Mouse (Mus musculus): ENCODE results near the gene Agbl4. TPM values are rescaled to one million over a fixed set of nuclear protein-coding genes. Genes with fewer than 3 reads are reported as not detected.

Agbl4 gene
- polyA plus RNA-seq, 1 experiment from 2014 or later: 1.5 TPM

DNA sequence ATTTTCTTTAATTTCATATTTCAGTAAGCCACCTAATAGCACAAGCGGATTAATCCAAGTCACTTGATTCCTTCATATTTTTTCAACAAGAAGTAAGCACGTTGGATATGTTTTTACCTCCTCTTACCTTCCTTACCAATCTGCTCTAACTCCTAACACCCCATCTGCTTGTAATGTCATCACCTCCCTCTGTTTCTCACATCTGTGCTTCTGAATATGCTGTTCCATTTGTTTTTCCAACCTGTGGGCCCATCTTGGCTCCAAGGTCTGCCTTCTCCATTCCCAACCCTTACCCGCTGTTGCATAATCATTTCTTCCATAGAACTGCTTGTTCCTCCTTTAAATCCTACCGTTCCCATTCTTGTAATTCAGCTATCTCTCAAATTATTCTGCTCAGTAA is 884.4 kb downstream of the Agbl4 start:
- no peaks in the 10 kb centered on the region for H3K4me1 ChIP-seq (replicated peaks)
- no peak overlapping the region for H3K27ac ChIP-seq
- no peaks in the 10 kb centered on the region for H3K36me3 ChIP-seq
- 80% methylated on average over 4 of the region's 4 CpGs for WGBS
- H3K4me2 ChIP-seq: no peak overlapping the region
- H3K9ac ChIP-seq: no peak overlapping the region
- H3K27me3 ChIP-seq: no peaks in the 10 kb centered on the region
- no peaks in the 10 kb centered on the region for H3K9me3 ChIP-seq (replicated peaks)
- ATAC-seq (replicated peaks; ENCODE audit: insufficient number of reproducible peaks, insufficient read depth, low FRiP score, low read depth): no peak
- H3K4me3 ChIP-seq: no peak overlapping the region

DNA sequence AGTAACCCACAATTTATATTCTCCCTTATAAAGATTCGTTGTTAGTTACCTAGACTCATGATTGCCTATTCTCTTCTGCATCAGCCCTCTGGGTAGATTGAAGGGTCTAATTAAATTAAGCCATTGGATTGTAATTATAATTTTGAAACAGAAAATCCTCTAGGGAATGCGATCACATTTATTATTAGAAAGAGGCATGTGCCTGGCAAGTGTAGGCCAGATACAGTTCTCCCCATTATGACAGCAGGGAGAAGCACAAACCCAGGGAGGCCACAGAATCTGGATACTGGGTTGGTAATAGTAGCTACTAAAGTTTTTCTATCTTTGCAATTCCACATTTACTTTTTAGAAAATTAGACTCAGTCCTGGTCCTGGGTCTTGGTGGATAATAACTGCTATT is 887.2 kb downstream of the Agbl4 start:
- WGBS: 82% methylated on average over 2 of the region's 2 CpGs

DNA sequence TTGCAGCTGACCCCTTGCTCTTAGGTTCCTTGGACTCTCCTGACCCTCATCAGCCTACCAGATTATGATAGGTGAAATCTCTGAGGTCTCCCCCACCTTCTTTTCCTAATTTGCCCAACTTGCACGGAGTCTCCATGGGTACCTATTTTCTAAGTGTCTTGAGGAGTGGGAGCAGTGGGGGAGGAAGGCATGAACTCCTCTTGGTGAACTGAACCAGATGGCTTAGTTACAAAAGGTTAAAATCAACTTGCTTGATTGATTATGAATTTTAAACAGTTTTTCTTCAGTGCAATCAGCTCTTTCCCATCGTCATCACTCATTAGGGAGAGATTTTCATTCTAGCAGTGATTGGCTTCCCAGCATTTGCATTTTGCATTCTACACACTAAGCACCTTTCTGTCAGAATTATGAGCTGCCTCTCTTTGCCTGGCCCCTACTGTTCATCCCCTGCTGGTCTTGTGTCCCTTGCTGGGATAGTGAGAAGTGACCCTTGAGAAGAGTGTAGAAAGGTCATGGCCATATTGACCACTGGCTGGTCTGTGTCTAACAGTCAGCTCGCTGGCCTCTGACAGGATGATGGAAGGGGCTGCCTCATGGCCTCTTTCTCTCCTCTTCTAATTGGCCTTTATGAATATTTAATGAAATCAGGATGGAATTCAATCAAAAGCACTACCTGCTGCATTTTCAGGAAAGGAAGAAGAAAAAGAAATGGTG is 897.2 kb downstream of the Agbl4 start:
- no peak for ATAC-seq (replicated peaks; ENCODE audit: insufficient number of reproducible peaks, insufficient read depth, low FRiP score, low read depth)
- Histone ChIP-seq H3K4me2 (no peak overlapping the region), H3K4me3 (no peak overlapping the region), H3K9me3 (replicated peaks) (no peaks in the 10 kb centered on the region), H3K27me3 (no peaks in the 10 kb centered on the region), H3K36me3 (no peaks in the 10 kb centered on the region), H3K27ac (no peak overlapping the region), H3K9ac (no peak overlapping the region), H3K4me1 (replicated peaks) (no peaks in the 10 kb centered on the region)
- 74% methylated on average over 3 of the region's 3 CpGs for WGBS

More for the DNA sequence above, 887.2 kb downstream of the Agbl4 start:
- Histone ChIP-seq H3K4me2 (no peak overlapping the region), H3K9ac (no peak overlapping the region), H3K4me1 (replicated peaks) (no peaks in the 10 kb centered on the region), H3K36me3 (no peaks in the 10 kb centered on the region), H3K27ac (no peak overlapping the region), H3K9me3 (replicated peaks) (no peaks in the 10 kb centered on the region), H3K27me3 (no peaks in the 10 kb centered on the region), H3K4me3 (no peak overlapping the region)
- ATAC-seq (replicated peaks; ENCODE audit: insufficient number of reproducible peaks, insufficient read depth, low FRiP score, low read depth): no peak

DNA sequence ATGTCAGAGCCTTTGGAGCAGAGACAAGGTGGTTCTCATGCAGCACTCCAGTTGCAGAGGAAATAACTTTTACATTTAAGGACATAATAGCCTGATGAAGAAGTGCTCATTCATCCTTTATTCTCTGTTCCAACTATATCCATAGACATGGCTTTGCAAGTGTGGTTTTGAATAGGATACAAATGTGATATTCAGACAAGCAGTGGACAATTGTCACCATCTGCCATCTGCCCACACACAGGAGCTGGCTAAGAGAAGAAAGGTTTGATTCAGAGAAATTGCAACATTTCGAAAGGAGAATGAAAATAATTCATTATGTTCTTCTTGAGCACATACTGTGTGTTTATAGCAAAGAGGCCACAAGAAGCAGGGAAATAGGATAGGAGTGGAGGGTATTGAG is 909.1 kb downstream of the Agbl4 start:
- Histone ChIP-seq H3K27ac (no peak overlapping the region), H3K4me1 (replicated peaks) (no peaks in the 10 kb centered on the region), H3K9ac (no peak overlapping the region), H3K36me3 (no peaks in the 10 kb centered on the region), H3K4me2 (no peak overlapping the region), H3K4me3 (no peak overlapping the region), H3K27me3 (no peaks in the 10 kb centered on the region), H3K9me3 (replicated peaks) (no peaks in the 10 kb centered on the region)
- 68% methylated on average over 1 of the region's 1 CpGs for WGBS
- ATAC-seq (replicated peaks; ENCODE audit: insufficient number of reproducible peaks, insufficient read depth, low FRiP score, low read depth): no peak

DNA sequence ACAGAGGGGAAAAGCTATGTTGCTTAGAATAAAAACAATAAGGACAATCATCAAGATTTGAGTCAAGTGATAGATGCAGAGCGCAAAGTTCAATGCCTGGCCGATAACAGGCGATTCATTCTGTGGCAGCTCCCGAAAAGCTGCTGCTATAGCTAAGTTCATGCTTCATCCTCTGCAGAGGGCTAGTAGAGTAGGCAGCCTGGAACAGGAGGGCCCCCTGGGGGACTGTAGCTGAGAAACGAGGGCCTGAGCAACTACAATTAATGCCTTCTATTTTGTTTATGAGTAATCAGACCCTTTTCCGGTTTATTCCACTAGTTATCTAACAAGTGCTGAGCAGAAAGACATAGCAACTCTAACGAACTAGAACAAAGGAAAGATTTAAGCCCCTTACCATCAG is 909.7 kb downstream of the Agbl4 start:
- no peaks in the 10 kb centered on the region for H3K27me3 ChIP-seq
- no peaks in the 10 kb centered on the region for H3K36me3 ChIP-seq
- no peaks in the 10 kb centered on the region for H3K9me3 ChIP-seq (replicated peaks)
- H3K4me3 ChIP-seq: no peak overlapping the region
- no peak overlapping the region for H3K9ac ChIP-seq
- H3K4me1 ChIP-seq (replicated peaks): no peaks in the 10 kb centered on the region
- H3K27ac ChIP-seq: no peak overlapping the region
- H3K4me2 ChIP-seq: no peak overlapping the region
- 59% methylated on average over 7 of the region's 7 CpGs for WGBS
- ATAC-seq (replicated peaks; ENCODE audit: insufficient number of reproducible peaks, insufficient read depth, low FRiP score, low read depth): no peak

DNA sequence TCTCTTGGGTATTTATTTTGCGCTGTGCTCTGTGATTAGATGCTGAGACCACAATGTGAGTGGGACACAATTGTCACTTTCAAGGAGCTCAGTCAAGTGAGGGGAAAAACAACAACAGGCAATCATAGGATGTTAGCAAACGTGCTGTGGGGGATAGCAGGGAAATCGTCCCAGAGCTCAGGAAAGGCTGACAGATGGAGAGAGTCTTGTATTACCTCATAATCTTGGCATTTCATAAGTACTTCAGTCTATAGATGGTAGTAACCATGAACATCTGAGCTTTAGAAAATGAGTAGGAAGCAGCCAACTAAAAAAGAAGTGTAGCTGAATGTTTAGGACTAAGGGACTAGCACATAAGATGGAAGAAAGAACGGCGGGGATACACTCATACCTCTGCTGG is 910.2 kb downstream of the Agbl4 start:
- ATAC-seq (replicated peaks; ENCODE audit: insufficient number of reproducible peaks, insufficient read depth, low FRiP score, low read depth): no peak
- Histone ChIP-seq H3K4me3 (no peak overlapping the region), H3K4me1 (replicated peaks) (no peaks in the 10 kb centered on the region), H3K9ac (no peak overlapping the region), H3K9me3 (replicated peaks) (no peaks in the 10 kb centered on the region), H3K27me3 (no peaks in the 10 kb centered on the region), H3K36me3 (no peaks in the 10 kb centered on the region), H3K4me2 (no peak overlapping the region), H3K27ac (no peak overlapping the region)
- 60% methylated on average over 5 of the region's 5 CpGs for WGBS

DNA sequence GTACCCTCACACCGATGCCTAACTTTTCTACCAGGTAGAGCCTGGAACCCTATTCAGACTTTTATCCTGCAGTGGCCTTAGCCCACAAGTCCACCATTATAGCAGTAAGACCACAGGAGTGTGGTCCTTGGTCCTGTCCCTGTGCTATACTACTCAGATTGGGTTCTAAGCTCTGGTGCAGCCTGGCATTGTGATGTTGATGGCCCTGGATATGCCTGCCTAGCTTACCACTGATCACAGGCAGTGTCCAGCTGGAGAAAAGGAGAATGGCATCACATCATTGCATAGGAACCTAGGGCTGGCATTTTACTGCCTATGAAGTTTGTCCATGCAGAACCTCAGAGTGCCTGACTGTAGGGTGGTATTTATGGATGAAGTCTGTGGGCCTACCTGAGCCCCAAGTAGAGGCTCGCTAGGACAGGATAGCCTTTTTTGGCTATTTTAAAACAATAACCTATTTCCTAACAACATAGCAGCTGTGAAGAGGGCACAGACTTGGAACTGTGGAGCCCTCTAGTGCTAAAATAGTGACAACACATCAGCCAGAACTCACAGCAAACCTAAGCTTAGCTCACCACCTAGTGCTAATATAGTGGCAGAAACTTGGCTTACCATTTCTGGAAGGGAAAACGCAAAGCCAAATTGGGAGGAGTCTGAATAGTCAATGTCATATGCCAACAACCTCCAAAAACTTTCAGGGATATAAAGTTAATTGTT is 911.3 kb downstream of the Agbl4 start:
- Histone ChIP-seq H3K27ac (no peak overlapping the region), H3K4me2 (no peak overlapping the region), H3K36me3 (no peaks in the 10 kb centered on the region), H3K4me1 (replicated peaks) (no peaks in the 10 kb centered on the region), H3K4me3 (no peak overlapping the region), H3K9me3 (replicated peaks) (no peaks in the 10 kb centered on the region), H3K9ac (no peak overlapping the region), H3K27me3 (no peaks in the 10 kb centered on the region)
- WGBS: 67% methylated on average over 3 of the region's 3 CpGs
- no peak for ATAC-seq (replicated peaks; ENCODE audit: insufficient number of reproducible peaks, insufficient read depth, low FRiP score, low read depth)

DNA sequence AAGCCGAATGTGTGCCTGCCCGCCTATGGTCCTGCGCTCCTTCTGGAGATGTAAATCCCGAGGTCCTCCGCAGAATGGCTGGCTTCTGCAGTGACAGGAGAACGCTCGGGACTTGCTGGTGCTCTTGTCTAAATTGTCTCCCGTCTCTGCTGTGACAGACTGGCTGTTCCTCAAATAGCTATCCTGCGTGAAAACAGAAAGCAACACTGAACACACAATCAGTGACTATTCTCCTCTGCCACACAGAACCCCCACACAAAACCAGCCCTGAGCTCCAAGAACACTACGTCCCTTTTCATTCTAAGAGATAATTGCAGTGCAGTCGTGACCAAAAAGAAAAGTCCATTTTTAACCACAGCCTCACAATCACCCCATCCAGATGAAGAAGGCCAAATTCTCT is 929.6 kb downstream of the Agbl4 start:
- Histone ChIP-seq H3K9me3 (replicated peaks) (no peaks in the 10 kb centered on the region), H3K4me2 (no peak overlapping the region), H3K36me3 (no peaks in the 10 kb centered on the region), H3K27ac (no peak overlapping the region), H3K4me1 (replicated peaks) (peaks cover 5% of the 10 kb centered on the region; the same call in 1 of the 2 replicates), H3K4me3 (no peak overlapping the region), H3K9ac (no peak overlapping the region), H3K27me3 (no peaks in the 10 kb centered on the region)
- WGBS: 51% methylated on average over 11 of the region's 11 CpGs
- ATAC-seq (replicated peaks; ENCODE audit: insufficient number of reproducible peaks, insufficient read depth, low FRiP score, low read depth): no peak

DNA sequence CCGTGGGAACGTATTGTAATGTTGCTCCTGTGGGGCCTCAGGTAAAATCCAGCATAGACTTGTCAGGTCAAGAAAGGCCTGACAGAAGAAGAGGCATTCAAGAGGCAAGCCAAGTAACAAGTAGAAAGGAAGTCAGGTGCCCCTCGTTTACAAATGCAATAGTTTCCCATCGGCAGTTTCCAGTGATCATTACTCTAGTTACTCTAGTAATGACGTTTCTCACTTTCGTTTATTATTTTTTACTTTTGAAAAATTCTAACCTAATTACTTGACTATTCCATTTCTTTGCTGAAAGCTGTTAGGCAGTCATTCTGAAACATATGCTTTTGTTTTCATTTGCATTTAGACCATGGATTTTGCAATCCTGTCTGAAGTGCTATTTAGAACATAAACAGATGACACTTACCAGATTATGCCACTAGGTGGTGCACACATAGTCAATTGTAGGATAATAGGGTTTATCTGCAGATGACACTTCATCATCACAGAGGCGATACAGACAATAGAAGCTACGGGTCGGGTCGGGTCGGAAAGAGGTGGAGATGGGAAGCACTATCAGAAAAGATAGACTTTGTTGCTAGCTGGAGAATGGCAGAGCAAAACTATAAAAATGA is 930.4 kb downstream of the Agbl4 start:
- no peak overlapping the region for H3K4me2 ChIP-seq
- H3K9ac ChIP-seq: no peak overlapping the region
- ATAC-seq (replicated peaks; ENCODE audit: insufficient number of reproducible peaks, insufficient read depth, low FRiP score, low read depth): no peak
- no peak overlapping the region for H3K27ac ChIP-seq
- no peaks in the 10 kb centered on the region for H3K9me3 ChIP-seq (replicated peaks)
- H3K4me1 ChIP-seq (replicated peaks): peaks cover 5% of the 10 kb centered on the region; the same call in 1 of the 2 replicates
- H3K4me3 ChIP-seq: no peak overlapping the region
- WGBS: 52% methylated on average over 11 of the region's 11 CpGs
- no peaks in the 10 kb centered on the region for H3K27me3 ChIP-seq
- H3K36me3 ChIP-seq: no peaks in the 10 kb centered on the region

DNA sequence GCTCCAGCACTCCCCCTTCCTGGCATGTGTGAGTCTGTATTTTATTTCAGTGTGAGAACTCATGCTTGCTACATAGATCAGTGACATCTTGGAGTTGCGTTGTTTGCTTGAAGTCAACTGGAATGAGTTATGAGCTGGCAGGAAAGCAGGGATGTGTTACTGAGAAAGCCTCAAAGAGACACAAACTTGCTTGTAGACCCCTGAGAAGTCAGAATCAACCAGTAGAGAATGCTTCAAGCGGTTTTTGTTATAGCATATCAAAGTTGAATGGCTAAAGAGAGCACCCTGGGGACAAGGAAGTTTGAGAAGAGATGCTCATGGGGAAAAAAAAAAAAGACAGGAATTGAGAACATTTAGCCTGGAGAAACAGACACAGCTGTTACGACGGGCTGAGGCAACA is 932.0 kb downstream of the Agbl4 start:
- no peak overlapping the region for H3K4me3 ChIP-seq
- H3K9ac ChIP-seq: no peak overlapping the region
- H3K27me3 ChIP-seq: no peaks in the 10 kb centered on the region
- 83% methylated on average over 4 of the region's 4 CpGs for WGBS
- ATAC-seq (replicated peaks; ENCODE audit: insufficient number of reproducible peaks, insufficient read depth, low FRiP score, low read depth): no peak
- no peaks in the 10 kb centered on the region for H3K36me3 ChIP-seq
- peaks cover 5% of the 10 kb centered on the region; the same call in 1 of the 2 replicates for H3K4me1 ChIP-seq (replicated peaks)
- no peaks in the 10 kb centered on the region for H3K9me3 ChIP-seq (replicated peaks)
- no peak overlapping the region for H3K4me2 ChIP-seq
- no peak overlapping the region for H3K27ac ChIP-seq

DNA sequence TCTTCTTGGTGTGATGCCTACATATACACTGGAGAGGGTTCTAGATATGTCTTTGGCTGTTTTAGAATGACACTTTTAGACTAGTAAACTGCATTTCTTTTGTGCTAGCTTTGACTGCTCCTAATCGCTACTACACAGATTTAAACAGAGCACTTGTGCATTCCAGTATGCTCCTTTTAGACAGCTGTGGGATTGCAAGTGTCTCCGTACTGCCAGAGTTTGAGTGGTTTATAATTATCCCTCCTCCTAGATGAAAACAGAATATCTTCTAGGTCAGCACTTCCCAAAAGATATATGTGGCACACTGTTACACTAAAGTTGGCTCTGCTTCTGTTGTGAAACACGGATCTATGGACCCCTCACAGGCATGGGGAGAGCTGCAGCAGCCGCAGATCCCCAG is 935.4 kb downstream of the Agbl4 start:
- H3K4me3 ChIP-seq: no peak overlapping the region
- H3K9ac ChIP-seq: no peak overlapping the region
- 62% methylated on average over 4 of the region's 4 CpGs for WGBS
- no peaks in the 10 kb centered on the region for H3K36me3 ChIP-seq
- H3K9me3 ChIP-seq (replicated peaks): no peaks in the 10 kb centered on the region
- H3K27me3 ChIP-seq: no peaks in the 10 kb centered on the region
- no peak for ATAC-seq (replicated peaks; ENCODE audit: insufficient number of reproducible peaks, insufficient read depth, low FRiP score, low read depth)
- peaks cover 5% of the 10 kb centered on the region; the same call in 1 of the 2 replicates for H3K4me1 ChIP-seq (replicated peaks)
- no peak overlapping the region for H3K4me2 ChIP-seq
- H3K27ac ChIP-seq: no peak overlapping the region
